Mouse (Mus musculus): Measurements from ENCODE around the gene Tgds.
"Not testable (repeated sequence)": the region's sequence is repeated elsewhere in the genome, so short reads cannot be mapped to it uniquely, and the experiment has no call there.

DNA sequence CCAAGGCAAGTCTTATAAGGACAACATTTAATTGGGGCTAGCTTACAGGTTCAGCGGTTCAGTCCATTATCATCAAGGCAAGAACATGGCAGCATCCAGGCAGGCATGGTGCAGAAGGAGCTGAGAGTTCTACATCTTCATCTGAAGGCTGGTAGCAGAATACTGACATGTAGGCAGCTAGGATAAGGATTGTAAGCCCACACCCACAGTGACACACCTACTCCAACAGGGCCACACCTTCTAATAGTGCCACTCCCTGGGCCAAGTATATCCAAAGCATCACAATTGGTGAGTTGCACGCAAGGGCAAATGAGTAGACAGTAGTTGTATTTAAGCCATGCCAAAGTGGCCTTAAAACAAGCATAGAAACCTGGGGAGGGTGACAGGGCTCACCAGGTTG lies 25.1 kb downstream of the Tgds start:
- TF ChIP-seq EP300, CTCF (IDR thresholded peaks at IDR 0.05; ENCODE audit: low read depth): not testable (repeated sequence)
